Mouse (Mus musculus) erythroid progenitor cell, adult 5-6 weeks (primary cell): Measurements from ENCODE around the gene Serpina3b. TPM values are rescaled to one million over a fixed set of nuclear protein-coding genes. Genes with fewer than 3 reads are reported as not detected.
"Not testable (repeated sequence)": the region's sequence is repeated elsewhere in the genome, so short reads cannot be mapped to it uniquely, and the experiment has no call there.

Source experiments
- ATAC-seq: replicated peaks from 2 replicates; pipeline ENCODE4 v1.8.0; 2016; ENCODE audit warnings: moderate number of reproducible peaks, mild to moderate bottlenecking, moderate TSS enrichment, inconsistent platforms; ENCODE audit not compliant: poor library complexity, low FRiP score, severe bottlenecking
- total RNA-seq, 2 experiments: library from RNA; stranded (forward) in 1 of 2; stranded (reverse) in 1 of 2; fragments of 150-400 nt in 1 of 2; fragments of 186-747, 209-891 nt in 1 of 2; gene quantifications; 2 replicates each; pipeline versions ENCODE4 v1.2.3 to v1.2.4; 2015 to 2017; ENCODE audit warnings: low replicate concordance in 2 of 2

Serpina3b gene
- not detected in 2 replicates for total RNA-seq (2015; ENCODE audit: low replicate concordance)
- total RNA-seq (2017; ENCODE audit: low replicate concordance), result not detected in 2 replicates

GRCm38 (mm10) chr12:104127696-104128095 lies at the start of gene Serpina3b:
Serpina3b (plus strand) TSS chr12:104127996.
- no peak for ATAC-seq

GRCm38 (mm10) chr12:104090119-104090518 lies 37.7 kb upstream of the Serpina3b start:
- ATAC-seq, result no peak

GRCm38 (mm10) chr12:104091303-104091702 lies 36.5 kb upstream of the Serpina3b start:
- ATAC-seq, result no peak

GRCm38 (mm10) chr12:104100768-104101167 lies 27.0 kb upstream of the Serpina3b start, which contains the start of gene Serpina5:
Serpina5 (plus strand) TSS chr12:104101113.
- ATAC-seq, result no peak

GRCm38 (mm10) chr12:104105847-104106246 lies 21.9 kb upstream of the Serpina3b start:
- no peak for ATAC-seq

- ATAC-seq, result no peak
Measured at GRCm38 (mm10) chr12:104106919-104107318, 20.9 kb upstream of the Serpina3b start.

GRCm38 (mm10) chr12:104108507-104108906 lies 19.3 kb upstream of the Serpina3b start:
- ATAC-seq, result no peak

- not testable (repeated sequence) for ATAC-seq
Measured at GRCm38 (mm10) chr12:104112333-104112732, 15.5 kb upstream of the Serpina3b start, which contains the start of gene Serpina3a. Serpina3a (plus strand) TSS chr12:104112724.

- ATAC-seq, result no peak
Measured at GRCm38 (mm10) chr12:104114921-104115579, 12.7 kb upstream of the Serpina3b start.

- ATAC-seq, result no peak
Measured at GRCm38 (mm10) chr12:104123097-104123496, 4.7 kb upstream of the Serpina3b start.

GRCm38 (mm10) chr12:104123996-104124395 lies 3.8 kb upstream of the Serpina3b start:
- ATAC-seq, result no peak

GRCm38 (mm10) chr12:104125021-104125560 lies 2.7 kb upstream of the Serpina3b start:
- ATAC-seq, result no peak

- ATAC-seq, result no peak
Measured at GRCm38 (mm10) chr12:104131041-104131440, 3.2 kb downstream of the Serpina3b start.

GRCm38 (mm10) chr12:104138216-104138615 lies 10.4 kb downstream of the Serpina3b start:
- ATAC-seq, result no peak

- no peak for ATAC-seq
Measured at GRCm38 (mm10) chr12:104140543-104141103, 12.8 kb downstream of the Serpina3b start.

GRCm38 (mm10) chr12:104141506-104141905 lies 13.7 kb downstream of the Serpina3b start:
- no peak for ATAC-seq

GRCm38 (mm10) chr12:104142427-104142826 lies 14.6 kb downstream of the Serpina3b start:
- no peak for ATAC-seq

GRCm38 (mm10) chr12:104143286-104143685 lies 15.5 kb downstream of the Serpina3b start:
- ATAC-seq, result no peak

GRCm38 (mm10) chr12:104145571-104145970 lies 17.8 kb downstream of the Serpina3b start:
- no peak for ATAC-seq

GRCm38 (mm10) chr12:104151989-104152388 lies 24.2 kb downstream of the Serpina3b start:
- no peak for ATAC-seq

- ATAC-seq, result no peak
Measured at GRCm38 (mm10) chr12:104153041-104153645, 25.3 kb downstream of the Serpina3b start.
